Mouse (Mus musculus) heart, postnatal 0 days (tissue): ENCODE results near the gene Cdyl2. TPM values are rescaled to one million over a fixed set of nuclear protein-coding genes. Genes with fewer than 3 reads are reported as not detected.

ENCODE experiments used
- ATAC-seq: fragments of 200-750 bp; cut with Nextera tagmentation; 2 replicates; pipeline ENCODE4 v1.8.0; 2017; ENCODE audit warnings: low read depth, moderate number of reproducible peaks, moderate library complexity; ENCODE audit not compliant: insufficient read depth
- DNase-seq: peaks from one replicate; pipeline ENCODE4 v3.0.0-alpha.2; 2016; ENCODE audit warnings: low spot score
- H3K27ac ChIP-seq: fragments of 300-500 bp; sonication (generic); 2 replicates; pipeline ENCODE4 v1.5.1; 2014; ENCODE audit warnings: low read depth, mild to moderate bottlenecking
- H3K27me3 ChIP-seq: fragments of 300-500 bp; sonication (generic); 2 replicates; pipeline ENCODE4 v1.6.1; 2014; ENCODE audit warnings: low read length, mixed read lengths; ENCODE audit not compliant: control insufficient read depth, insufficient read depth
- H3K36me3 ChIP-seq: fragments of 300-500 bp; sonication (generic); replicated peaks from 2 replicates; pipeline ENCODE4 v1.6.1; 2014; ENCODE audit warnings: low read length, mixed read lengths; ENCODE audit not compliant: control insufficient read depth, insufficient read depth
- H3K4me1 ChIP-seq: fragments of 300-500 bp; sonication (generic); 2 replicates; pipeline ENCODE4 v1.6.1; 2014; ENCODE audit warnings: antibody characterized with exemption; ENCODE audit not compliant: control insufficient read depth, insufficient read depth
- H3K4me2 ChIP-seq: fragments of 300-500 bp; sonication (generic); 2 replicates; pipeline ENCODE4 v1.6.1; 2014; ENCODE audit warnings: low read depth, mild to moderate bottlenecking, low read length, moderate library complexity
- H3K4me3 ChIP-seq: fragments of 300-500 bp; sonication (generic); 2 replicates; pipeline ENCODE4 v1.5.1; 2014; ENCODE audit warnings: low read depth, low read length
- H3K9ac ChIP-seq: fragments of 300-500 bp; sonication (generic); replicated peaks from 2 replicates; pipeline ENCODE4 v1.6.1; 2014; ENCODE audit warnings: low read depth, low read length, mixed read lengths
- H3K9me3 ChIP-seq: fragments of 300-500 bp; sonication (generic); replicated peaks from 2 replicates; pipeline ENCODE4 v1.6.1; 2016; ENCODE audit warnings: low read length; ENCODE audit not compliant: control insufficient read depth
- CTCF ChIP-seq: IDR thresholded peaks from 2 replicates; pipeline ENCODE4 v1.5.1; 2016; ENCODE audit warnings: antibody characterized with exemption, control low read depth, low read depth
- EP300 ChIP-seq: IDR thresholded peaks from 2 replicates; pipeline ENCODE4 v1.6.1; 2016; ENCODE audit warnings: antibody characterized with exemption, low read depth
- WGBS: fragments of 180-500 bp; shearing (Covaris S2); extraction: QIAGEN DNeasy Blood & Tissue Kit; methylation state at CpG from one replicate; pipeline ENCODE4 v1.1.7; 2014; 5-methylcytosine and 5-hydroxymethylcytosine counted together
- polyA plus RNA-seq: library from polyadenylated mRNA; unstranded; fragments of >200 nt; fragmentation: Nextera tagmentation; extraction: Ambion mirVana; gene quantifications from 2 replicates; pipeline ENCODE4 v1.2.1, GENCODE M21; 2015
- total RNA-seq: library from RNA; depleted of rRNA; stranded (reverse); fragments of >200 nt; gene quantifications from 2 replicates; pipeline ENCODE4 v1.2.3, GENCODE M21; 2014; ENCODE audit warnings: low replicate concordance

Gene Cdyl2
- total and polyA plus RNA-seq, 2 experiments from 2014 or later: 3.3 to 4.7 TPM

DNA sequence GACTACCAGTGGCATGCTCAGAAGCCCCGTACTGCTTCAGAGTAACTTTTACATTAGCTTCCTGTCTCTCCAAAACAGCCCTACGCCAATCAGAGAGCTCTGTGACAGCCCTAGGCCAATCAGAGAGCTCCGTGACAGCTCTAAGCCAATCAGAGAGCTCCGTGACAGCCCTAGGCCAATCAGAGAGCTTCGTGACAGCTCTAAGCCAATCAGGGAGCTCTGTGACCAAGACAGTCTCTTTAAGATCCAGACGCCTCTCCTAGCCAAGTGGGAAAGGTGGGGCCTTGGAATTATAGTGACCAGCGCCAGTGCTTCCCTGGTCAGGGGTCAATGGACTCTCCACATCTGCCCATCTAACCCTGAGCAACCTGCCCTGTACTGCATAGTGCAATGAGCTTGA is 62.2 kb downstream of the Cdyl2 start:
- no peak for ATAC-seq
- no peak overlapping the region for H3K9ac ChIP-seq
- TF ChIP-seq CTCF (no peak), EP300 (no peak)

DNA sequence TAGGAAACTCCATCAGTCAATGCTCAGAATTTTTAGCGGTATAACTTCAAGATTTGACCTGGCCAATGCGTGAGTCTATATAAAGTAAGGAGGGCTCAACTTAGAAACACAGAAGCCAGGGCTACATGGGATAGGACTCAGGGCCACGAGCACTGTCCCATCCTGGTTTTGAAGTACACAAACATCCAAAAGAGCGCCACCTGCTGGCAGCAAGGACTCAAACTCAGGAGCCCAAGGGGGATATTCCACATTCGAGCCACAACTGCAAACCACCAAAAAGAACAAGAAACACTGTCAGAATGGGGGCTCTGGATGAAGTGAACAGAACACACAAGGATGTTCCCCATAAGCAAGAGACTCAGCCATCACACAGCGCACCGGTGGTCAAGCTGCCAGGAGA is 63.8 kb downstream of the Cdyl2 start:
- H3K4me1 ChIP-seq: no peaks in the 10 kb centered on the region
- DNase-seq (no peak), ATAC-seq (no peak)
- no peak overlapping the region for H3K9ac ChIP-seq
- H3K4me2 ChIP-seq: no peak overlapping the region
- no peaks in the 10 kb centered on the region for H3K36me3 ChIP-seq
- no peak overlapping the region for H3K27ac ChIP-seq
- H3K9me3 ChIP-seq: 0 out of 2 replicates have a peak, but pooled peaks cover 4% of the 10 kb centered on the region
- no peaks in the 10 kb centered on the region for H3K27me3 ChIP-seq
- TF ChIP-seq CTCF: no peak
- TF ChIP-seq EP300: no peak
- WGBS: 87% methylated on average over 7 of the region's 7 CpGs
- no peak overlapping the region for H3K4me3 ChIP-seq

More for the DNA sequence above, 62.2 kb downstream of the Cdyl2 start:
- Histone ChIP-seq H3K9me3 (0 out of 2 replicates have a peak, but pooled peaks cover 4% of the 10 kb centered on the region), H3K27me3 (no peaks in the 10 kb centered on the region), H3K4me3 (no peak overlapping the region), H3K36me3 (no peaks in the 10 kb centered on the region), H3K4me2 (no peak overlapping the region), H3K4me1 (no peaks in the 10 kb centered on the region), H3K27ac (no peak overlapping the region)
- WGBS: 82% methylated on average over 7 of the region's 7 CpGs
- DNase-seq: no peak

DNA sequence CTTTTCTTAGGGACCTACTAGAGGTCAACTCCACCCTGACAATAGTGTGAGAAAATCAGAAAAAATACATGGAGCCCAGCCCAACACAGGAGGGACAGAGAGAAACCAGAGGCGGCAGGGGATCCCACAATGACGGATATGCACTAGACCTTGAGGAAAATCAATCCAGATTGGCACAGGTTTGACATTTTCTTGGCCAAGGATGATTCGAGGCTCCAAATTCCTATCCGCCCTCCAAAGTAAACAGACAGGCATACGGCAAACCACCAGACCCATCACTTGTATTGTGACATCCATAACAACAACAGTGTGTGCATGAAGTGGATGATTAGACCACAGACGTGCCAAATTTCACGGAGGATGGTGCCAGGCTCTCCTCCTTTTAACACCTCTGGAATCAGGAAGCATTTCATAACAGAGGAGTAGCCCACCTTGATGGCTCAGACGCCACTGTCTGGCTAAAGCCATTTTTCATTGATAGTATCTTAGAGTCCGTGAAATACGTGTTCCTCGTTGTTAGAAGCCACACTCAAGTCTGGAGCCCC is 65.9 kb downstream of the Cdyl2 start:
- ATAC-seq: no peak
- H3K4me2 ChIP-seq: no peak overlapping the region
- H3K4me3 ChIP-seq: no peak overlapping the region
- H3K27ac ChIP-seq: no peak overlapping the region
- no peaks in the 10 kb centered on the region for H3K4me1 ChIP-seq
- DNase-seq: no peak
- H3K27me3 ChIP-seq: no peaks in the 10 kb centered on the region
- no peak overlapping the region for H3K9ac ChIP-seq
- no peaks in the 10 kb centered on the region for H3K36me3 ChIP-seq
- TF ChIP-seq EP300 (no peak), CTCF (no peak)
- H3K9me3 ChIP-seq: 0 out of 2 replicates have a peak, but pooled peaks cover 4% of the 10 kb centered on the region
- 70% methylated on average over 11 of the region's 11 CpGs for WGBS

DNA sequence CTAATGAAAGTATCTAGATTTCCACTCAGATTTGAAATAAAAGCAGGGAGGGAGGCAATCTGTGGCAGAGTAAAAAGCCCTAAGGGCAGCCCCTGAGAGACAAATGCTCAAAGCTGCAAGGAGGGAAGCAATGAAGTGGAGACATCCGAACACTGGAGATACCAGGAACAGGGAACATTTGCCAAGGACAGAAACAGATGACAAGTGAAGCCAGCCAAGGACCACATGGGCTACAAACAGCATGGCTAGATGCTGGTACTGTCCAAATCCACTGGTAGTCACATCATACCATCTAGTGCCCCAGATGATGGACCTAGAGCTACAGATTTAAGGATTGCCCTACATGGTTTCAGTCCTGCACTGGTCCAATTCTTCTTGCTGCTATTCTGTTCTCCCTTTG is 71.3 kb downstream of the Cdyl2 start:
- 66% methylated on average over 1 of the region's 1 CpGs for WGBS
- TF ChIP-seq CTCF (no peak), EP300 (no peak)
- Histone ChIP-seq H3K9me3 (no peaks in the 10 kb centered on the region), H3K4me2 (no peak overlapping the region), H3K9ac (no peak overlapping the region), H3K27ac (no peak overlapping the region), H3K36me3 (no peaks in the 10 kb centered on the region), H3K27me3 (no peaks in the 10 kb centered on the region), H3K4me3 (no peak overlapping the region), H3K4me1 (no peaks in the 10 kb centered on the region)
- DNase-seq (no peak), ATAC-seq (no peak)

DNA sequence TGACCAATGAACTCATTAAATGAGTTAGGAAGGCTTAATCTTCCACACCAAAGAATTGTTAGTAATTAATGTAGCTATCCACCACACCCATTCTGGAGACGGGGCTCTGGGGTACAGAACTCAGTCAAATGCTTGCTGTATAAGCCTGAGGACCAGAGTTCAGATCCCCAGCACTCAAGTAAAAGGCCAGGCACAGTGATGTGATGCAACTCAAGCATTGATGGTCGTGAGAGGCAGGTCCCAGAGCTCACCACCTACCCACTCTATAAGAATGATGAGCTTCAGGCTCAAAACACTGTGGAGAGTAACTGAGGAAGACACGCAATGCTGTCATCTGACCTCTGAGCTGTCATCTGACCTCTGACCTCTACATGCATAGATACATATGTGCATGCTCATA is 76.0 kb downstream of the Cdyl2 start:
- H3K9ac ChIP-seq: no peak overlapping the region
- no peaks in the 10 kb centered on the region for H3K27me3 ChIP-seq
- no peak overlapping the region for H3K4me3 ChIP-seq
- no peak overlapping the region for H3K4me2 ChIP-seq
- H3K4me1 ChIP-seq: no peaks in the 10 kb centered on the region
- H3K27ac ChIP-seq: no peak overlapping the region
- WGBS: 85% methylated on average over 3 of the region's 3 CpGs
- no peak for ATAC-seq
- TF ChIP-seq EP300 (no peak), CTCF (no peak)
- H3K36me3 ChIP-seq: no peaks in the 10 kb centered on the region
- no peaks in the 10 kb centered on the region for H3K9me3 ChIP-seq
- no peak for DNase-seq

DNA sequence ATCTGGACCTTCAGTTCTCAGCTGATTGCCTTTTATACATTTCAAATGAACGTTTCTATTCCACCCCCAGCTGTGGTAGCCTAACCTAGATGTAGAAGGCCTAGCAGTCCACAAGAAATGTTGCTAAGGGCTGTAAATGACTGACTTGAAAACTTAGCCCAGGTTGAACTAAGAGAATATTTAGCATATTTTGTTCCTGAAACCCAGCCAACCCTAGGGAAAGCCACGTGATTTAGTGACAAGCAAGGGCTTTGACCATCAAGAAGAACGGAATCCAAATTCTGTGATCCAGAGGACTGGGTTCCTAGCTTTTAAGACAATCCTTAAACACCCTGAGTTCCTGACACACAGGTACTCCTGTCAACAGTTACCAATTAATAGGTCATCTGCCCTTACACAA is 77.9 kb downstream of the Cdyl2 start:
- no peak for DNase-seq
- H3K9me3 ChIP-seq: no peaks in the 10 kb centered on the region
- TF ChIP-seq EP300: no peak
- H3K4me2 ChIP-seq: no peak overlapping the region
- H3K27ac ChIP-seq: no peak overlapping the region
- no peaks in the 10 kb centered on the region for H3K36me3 ChIP-seq
- H3K27me3 ChIP-seq: no peaks in the 10 kb centered on the region
- 68% methylated on average over 3 of the region's 3 CpGs for WGBS
- H3K9ac ChIP-seq: no peak overlapping the region
- no peak for ATAC-seq
- no peaks in the 10 kb centered on the region for H3K4me1 ChIP-seq
- no peak overlapping the region for H3K4me3 ChIP-seq
